Mouse (Mus musculus): ENCODE data around the gene Dpt. TPM values are rescaled to one million over a fixed set of nuclear protein-coding genes. Genes with fewer than 3 reads are reported as not detected.
A peak's percentile ranks its signal among the peaks of the same experiment; 100 is the strongest.
"Not testable (repeated sequence)": the region's sequence is repeated elsewhere in the genome, so short reads cannot be mapped to it uniquely, and the experiment has no call there.

The Dpt gene
- polyA plus RNA-seq, 1 experiment from 2014 or later = 6.0 TPM

DNA sequence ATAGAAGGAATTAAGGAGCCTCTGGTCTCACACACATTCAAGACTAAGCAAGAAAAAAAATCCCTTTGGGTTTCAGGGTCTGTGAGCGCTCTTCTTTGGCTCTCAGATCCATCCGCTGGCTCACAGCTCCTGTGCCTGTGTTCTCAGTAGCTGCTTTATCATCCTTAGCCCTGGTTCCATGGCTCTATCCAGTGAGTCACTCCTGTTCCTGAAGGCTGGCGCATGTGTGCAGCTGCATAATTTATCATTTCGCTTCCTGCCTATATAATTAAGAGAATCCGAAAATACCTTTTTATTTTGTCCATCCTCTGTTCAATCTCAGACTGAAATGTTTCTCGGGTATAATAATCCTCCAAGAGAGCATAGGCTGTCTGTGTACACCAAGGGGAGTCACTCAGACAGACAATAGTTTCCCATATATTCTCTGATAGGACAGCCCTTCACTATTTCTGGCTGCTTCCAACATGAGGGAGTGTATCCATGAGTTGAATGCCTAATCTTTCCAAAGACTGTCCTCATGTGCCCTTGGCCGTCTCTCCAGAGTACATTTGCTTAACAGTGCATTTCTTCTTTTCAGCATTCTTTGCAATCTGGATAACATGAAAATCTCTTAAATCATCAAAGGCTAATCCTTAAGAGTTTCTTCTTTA is 52.3 kb downstream of the Dpt start:
- H3K27ac ChIP-seq (ENCODE audit: low read length) = no peak overlapping the region
- no peaks in the 10 kb centered on the region for H3K36me3 ChIP-seq (ENCODE audit: insufficient read depth, low read length)
- no peak overlapping the region for H3K4me3 ChIP-seq (ENCODE audit: low read length)
- 78% methylated on average over 7 of the region's 7 CpGs for WGBS
- no peak overlapping the region for H3K9ac ChIP-seq (replicated peaks; ENCODE audit: low read length)
- no peak overlapping the region for H3K4me2 ChIP-seq (replicated peaks; ENCODE audit: low read depth, low read length)
- no peak for ATAC-seq (ENCODE audit: low FRiP score, low TSS enrichment)
- H3K4me1 ChIP-seq (ENCODE audit: insufficient read depth, low read length) = no peaks in the 10 kb centered on the region
- H3K27me3 ChIP-seq (ENCODE audit: insufficient read depth, low read length) = no peaks in the 10 kb centered on the region
- H3K9me3 ChIP-seq (ENCODE audit: low read length) = no peaks in the 10 kb centered on the region

DNA sequence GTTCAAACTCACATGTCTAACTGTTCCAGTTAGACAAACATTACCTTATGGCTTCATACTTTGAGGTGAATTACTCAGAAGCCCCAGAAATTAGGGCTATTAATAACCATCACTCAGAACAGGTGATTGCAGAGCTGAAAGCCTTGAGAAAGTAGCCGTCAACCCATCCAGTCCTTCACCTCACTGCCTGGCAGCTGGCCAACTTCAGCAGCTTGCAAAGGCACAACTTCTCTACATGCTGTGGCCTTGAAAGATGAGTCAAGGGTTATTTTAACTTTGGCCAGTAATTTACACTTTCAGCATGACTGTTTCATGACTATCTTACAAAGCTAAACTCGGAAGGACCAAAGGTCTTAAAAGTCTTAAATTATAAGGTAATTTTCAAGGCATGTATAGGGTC is 59.3 kb downstream of the Dpt start:
- H3K9me3 ChIP-seq (ENCODE audit: low read length); H3K27ac ChIP-seq (ENCODE audit: low read length); H3K9ac ChIP-seq (replicated peaks; ENCODE audit: low read length); H3K4me2 ChIP-seq (replicated peaks; ENCODE audit: low read depth, low read length); H3K4me3 ChIP-seq (ENCODE audit: low read length); H3K4me1 ChIP-seq (ENCODE audit: insufficient read depth, low read length); H3K27me3 ChIP-seq (ENCODE audit: insufficient read depth, low read length); H3K36me3 ChIP-seq (ENCODE audit: insufficient read depth, low read length): not testable (repeated sequence)
- peak; percentile 42; the same call in 1 of the 2 replicates for ATAC-seq (ENCODE audit: low FRiP score, low TSS enrichment)
- WGBS = 30% methylated on average over 2 of the region's 2 CpGs

DNA sequence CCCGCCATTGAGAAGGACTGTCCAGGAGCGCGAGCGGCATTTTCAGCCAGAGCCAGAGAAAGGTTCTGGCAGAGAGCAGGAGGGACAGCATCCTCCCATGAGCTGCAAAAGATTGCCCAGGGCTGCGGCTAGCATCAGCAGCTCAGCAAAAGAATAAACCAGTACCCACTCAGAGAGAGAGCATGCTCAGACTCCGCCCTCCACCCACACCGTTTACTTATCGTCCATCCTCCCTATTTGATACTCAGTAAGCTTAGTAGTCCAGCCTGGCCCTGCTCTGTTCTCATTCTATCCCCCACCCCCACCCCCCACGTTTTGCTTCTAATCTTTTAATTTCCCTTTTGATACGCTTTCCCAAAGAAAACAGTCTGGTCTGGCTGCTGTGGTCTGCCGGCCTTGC is 63.5 kb downstream of the Dpt start:
- no peaks in the 10 kb centered on the region for H3K27me3 ChIP-seq (ENCODE audit: insufficient read depth, low read length)
- 68% methylated on average over 11 of the region's 11 CpGs for WGBS
- no peak overlapping the region for H3K4me2 ChIP-seq (replicated peaks; ENCODE audit: low read depth, low read length)
- no peak overlapping the region for H3K9ac ChIP-seq (replicated peaks; ENCODE audit: low read length)
- H3K36me3 ChIP-seq (ENCODE audit: insufficient read depth, low read length) = no peaks in the 10 kb centered on the region
- H3K4me1 ChIP-seq (ENCODE audit: insufficient read depth, low read length) = no peaks in the 10 kb centered on the region
- no peak for ATAC-seq (ENCODE audit: low FRiP score, low TSS enrichment)
- H3K27ac ChIP-seq (ENCODE audit: low read length) = no peak overlapping the region
- no peak overlapping the region for H3K4me3 ChIP-seq (ENCODE audit: low read length)
- no peaks in the 10 kb centered on the region for H3K9me3 ChIP-seq (ENCODE audit: low read length)

DNA sequence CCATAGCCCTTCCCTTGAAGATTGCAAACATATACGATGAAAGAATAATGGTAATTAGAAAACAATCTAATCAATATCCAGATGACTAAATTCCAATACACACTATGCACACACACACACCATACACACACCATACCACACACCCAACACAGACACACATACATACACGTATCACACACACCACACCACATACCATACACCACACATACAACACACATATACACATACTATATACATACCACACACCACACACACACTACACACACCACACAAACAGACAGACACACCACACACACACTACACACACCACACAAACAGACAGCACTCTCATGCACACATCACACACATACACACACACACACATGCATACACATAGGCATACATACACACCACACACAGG is 64.3 kb downstream of the Dpt start:
- H3K9ac ChIP-seq (replicated peaks; ENCODE audit: low read length) = no peak overlapping the region
- no peaks in the 10 kb centered on the region for H3K9me3 ChIP-seq (ENCODE audit: low read length)
- no peaks in the 10 kb centered on the region for H3K27me3 ChIP-seq (ENCODE audit: insufficient read depth, low read length)
- H3K4me3 ChIP-seq (ENCODE audit: low read length) = no peak overlapping the region
- H3K4me1 ChIP-seq (ENCODE audit: insufficient read depth, low read length) = no peaks in the 10 kb centered on the region
- ATAC-seq (ENCODE audit: low FRiP score, low TSS enrichment) = no peak; the same call in 1 of the 2 replicates
- WGBS = 84% methylated on average over 2 of the region's 2 CpGs
- no peak overlapping the region for H3K4me2 ChIP-seq (replicated peaks; ENCODE audit: low read depth, low read length)
- H3K36me3 ChIP-seq (ENCODE audit: insufficient read depth, low read length) = no peaks in the 10 kb centered on the region
- H3K27ac ChIP-seq (ENCODE audit: low read length) = no peak overlapping the region

DNA sequence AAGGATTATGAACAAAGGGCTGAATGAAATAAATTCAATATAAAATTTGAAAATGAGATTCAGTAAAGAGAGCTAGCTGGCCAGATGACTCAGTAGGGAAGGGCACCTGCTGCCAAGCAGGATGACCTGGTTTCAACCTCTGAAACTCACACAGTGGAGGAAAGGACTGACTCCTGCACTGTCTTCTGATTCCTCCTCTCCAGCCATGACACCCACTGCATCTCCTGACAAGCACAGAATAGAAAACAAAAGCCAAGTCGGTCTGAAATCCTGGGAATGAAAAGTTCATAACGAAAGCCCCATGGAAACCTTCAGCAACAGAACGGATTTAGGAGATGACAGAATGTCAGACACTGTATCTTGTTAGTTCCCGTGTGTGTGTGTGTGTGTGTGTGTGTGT is 65.1 kb downstream of the Dpt start:
- 80% methylated on average over 4 of the region's 4 CpGs for WGBS
- Histone ChIP-seq H3K27ac (ENCODE audit: low read length) (no peak overlapping the region), H3K9me3 (ENCODE audit: low read length) (no peaks in the 10 kb centered on the region), H3K4me2 (replicated peaks; ENCODE audit: low read depth, low read length) (no peak overlapping the region), H3K4me3 (ENCODE audit: low read length) (no peak overlapping the region), H3K36me3 (ENCODE audit: insufficient read depth, low read length) (no peaks in the 10 kb centered on the region), H3K4me1 (ENCODE audit: insufficient read depth, low read length) (no peaks in the 10 kb centered on the region), H3K27me3 (ENCODE audit: insufficient read depth, low read length) (no peaks in the 10 kb centered on the region), H3K9ac (replicated peaks; ENCODE audit: low read length) (no peak overlapping the region)
- no peak for ATAC-seq (ENCODE audit: low FRiP score, low TSS enrichment)

DNA sequence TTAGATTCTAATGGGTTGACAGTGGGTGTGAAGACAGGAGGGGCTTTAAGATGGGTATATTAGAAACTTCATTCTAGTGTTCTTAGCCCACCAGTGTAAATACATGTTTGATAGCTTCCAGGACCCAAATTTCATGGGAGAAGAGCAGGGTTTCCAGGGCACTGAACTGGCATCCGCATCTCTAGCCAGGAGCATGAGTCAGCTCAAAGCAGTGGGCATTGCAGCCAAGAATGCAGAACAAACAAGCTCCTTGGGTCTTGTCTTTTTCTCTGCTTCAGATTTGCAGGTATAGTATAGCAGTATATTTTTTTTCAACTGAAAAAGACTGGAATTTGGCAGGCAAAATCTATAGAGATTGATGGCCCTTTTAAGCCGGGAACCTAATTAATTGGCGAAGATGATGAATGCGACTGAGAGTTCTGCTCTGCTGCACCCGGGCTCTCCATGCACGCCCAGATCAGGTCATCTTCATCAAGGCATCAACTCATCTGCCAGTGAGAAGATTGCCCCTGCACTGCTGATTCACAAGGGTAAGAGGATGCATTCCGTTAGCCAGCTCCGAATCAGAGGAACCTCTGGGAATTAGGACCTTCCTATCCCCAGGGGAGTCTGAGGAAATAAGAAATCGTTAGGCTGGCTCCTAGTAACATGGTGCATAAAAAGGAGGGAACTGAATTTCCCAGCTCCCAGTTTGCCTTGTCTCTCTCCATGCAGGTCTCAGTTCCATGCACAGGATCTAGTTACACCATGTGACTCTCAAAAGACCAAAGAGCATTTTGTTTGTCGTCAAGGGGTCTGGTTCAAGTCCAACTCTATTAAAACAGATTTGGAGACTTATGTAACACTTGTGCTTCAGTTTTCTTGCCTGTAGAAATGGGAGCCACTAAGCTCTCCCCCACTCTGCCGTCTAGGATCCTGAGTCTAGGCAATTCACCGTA is 66.8 kb downstream of the Dpt start:
- ATAC-seq (ENCODE audit: low FRiP score, low TSS enrichment) = peak; percentile 42; the same call in 1 of the 2 replicates
- 49% methylated on average over 12 of the region's 12 CpGs for WGBS
- no peak overlapping the region for H3K4me3 ChIP-seq (ENCODE audit: low read length)

DNA sequence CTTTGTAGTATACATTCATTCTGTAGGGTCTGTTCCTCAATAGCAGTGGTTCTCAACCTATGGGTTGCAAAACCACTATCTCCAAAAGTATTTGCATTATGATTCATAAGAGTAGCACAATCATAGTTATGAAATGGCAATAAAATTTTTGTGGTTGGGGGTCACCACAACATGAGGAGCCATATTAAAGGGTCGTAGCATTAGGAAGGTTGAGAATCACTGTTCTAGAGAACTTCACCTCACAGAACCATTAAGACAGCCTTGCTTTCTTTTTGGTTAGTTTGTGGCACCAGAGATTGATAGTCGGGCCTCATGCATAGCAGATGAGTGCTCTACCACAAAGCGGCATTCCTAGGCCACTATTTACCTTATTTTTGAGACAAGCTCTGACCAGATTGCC is 68.2 kb downstream of the Dpt start:
- no peak overlapping the region for H3K27ac ChIP-seq (ENCODE audit: low read length)
- H3K4me2 ChIP-seq (replicated peaks; ENCODE audit: low read depth, low read length) = no peak overlapping the region
- H3K4me1 ChIP-seq (ENCODE audit: insufficient read depth, low read length) = no peaks in the 10 kb centered on the region
- H3K4me3 ChIP-seq (ENCODE audit: low read length) = no peak overlapping the region
- ATAC-seq (ENCODE audit: low FRiP score, low TSS enrichment) = no peak
- H3K36me3 ChIP-seq (ENCODE audit: insufficient read depth, low read length) = no peaks in the 10 kb centered on the region
- H3K9ac ChIP-seq (replicated peaks; ENCODE audit: low read length) = no peak overlapping the region
- no peaks in the 10 kb centered on the region for H3K27me3 ChIP-seq (ENCODE audit: insufficient read depth, low read length)
- WGBS = 94% methylated on average over 3 of the region's 3 CpGs
- no peaks in the 10 kb centered on the region for H3K9me3 ChIP-seq (ENCODE audit: low read length)

More for the DNA sequence above, 66.8 kb downstream of the Dpt start:
- no peak overlapping the region for H3K9ac ChIP-seq (replicated peaks; ENCODE audit: low read length)
- H3K27ac ChIP-seq (ENCODE audit: low read length) = no peak overlapping the region
- no peaks in the 10 kb centered on the region for H3K4me1 ChIP-seq (ENCODE audit: insufficient read depth, low read length)
- no peaks in the 10 kb centered on the region for H3K27me3 ChIP-seq (ENCODE audit: insufficient read depth, low read length)
- no peaks in the 10 kb centered on the region for H3K36me3 ChIP-seq (ENCODE audit: insufficient read depth, low read length)
- H3K4me2 ChIP-seq (replicated peaks; ENCODE audit: low read depth, low read length) = no peak overlapping the region
- no peaks in the 10 kb centered on the region for H3K9me3 ChIP-seq (ENCODE audit: low read length)

DNA sequence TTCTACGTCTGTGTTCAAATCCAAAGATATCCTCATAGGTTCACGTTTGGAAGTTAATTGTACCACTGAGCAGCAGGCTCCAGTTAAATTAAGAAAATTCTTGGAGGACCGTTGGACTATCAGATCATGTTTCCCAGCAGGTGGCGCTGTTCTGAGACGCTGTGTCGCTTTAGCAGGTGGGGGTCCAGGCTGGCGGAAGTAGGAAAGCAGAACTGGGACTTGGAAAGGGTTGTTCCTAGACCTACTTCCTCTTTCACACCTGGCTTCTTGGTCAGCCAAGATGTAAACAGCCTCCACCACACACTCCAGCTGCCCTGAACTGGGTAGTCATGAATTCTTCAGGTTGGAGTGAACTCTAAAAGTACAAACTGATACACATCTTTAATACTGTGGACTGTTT is 74.2 kb downstream of the Dpt start:
- no peaks in the 10 kb centered on the region for H3K27me3 ChIP-seq (ENCODE audit: insufficient read depth, low read length)
- no peak overlapping the region for H3K9ac ChIP-seq (replicated peaks; ENCODE audit: low read length)
- H3K4me2 ChIP-seq (replicated peaks; ENCODE audit: low read depth, low read length) = no peak overlapping the region
- H3K36me3 ChIP-seq (ENCODE audit: insufficient read depth, low read length) = no peaks in the 10 kb centered on the region
- no peaks in the 10 kb centered on the region for H3K9me3 ChIP-seq (ENCODE audit: low read length)
- no peak overlapping the region for H3K4me3 ChIP-seq (ENCODE audit: low read length)
- H3K4me1 ChIP-seq (ENCODE audit: insufficient read depth, low read length) = no peaks in the 10 kb centered on the region
- no peak overlapping the region for H3K27ac ChIP-seq (ENCODE audit: low read length)
- WGBS = 56% methylated on average over 7 of the region's 7 CpGs
- no peak for ATAC-seq (ENCODE audit: low FRiP score, low TSS enrichment)
